Mouse (Mus musculus) myocyte (in vitro differentiated cells): Measurements from ENCODE around the gene Asap2.

Experiments
- CEBPB ChIP-seq: IDR thresholded peaks from 2 replicates; pipeline ENCODE4 v1.6.1; 2011; ENCODE audit warnings: mild to moderate bottlenecking, moderate library complexity; ENCODE audit not compliant: poor library complexity, insufficient read depth, severe bottlenecking
- E2F4 ChIP-seq: IDR thresholded peaks from one replicate; pipeline ENCODE4 v1.6.1; 2011; ENCODE audit warnings: mild to moderate bottlenecking, control low read depth, moderate library complexity; ENCODE audit not compliant: insufficient read depth
- POLR2A ChIP-seq: IDR thresholded peaks from one replicate; pipeline ENCODE4 v1.6.1; 2011; ENCODE audit warnings: low read depth, mild to moderate bottlenecking, control low read depth, moderate library complexity; ENCODE audit not compliant: insufficient read length
- TCF12 ChIP-seq: IDR thresholded peaks from one replicate; pipeline ENCODE4 v1.6.1; 2011; ENCODE audit warnings: mild to moderate bottlenecking, control low read depth; ENCODE audit not compliant: poor library complexity, insufficient read depth, severe bottlenecking
- USF1 ChIP-seq: IDR thresholded peaks from one replicate; pipeline ENCODE4 v1.6.1; 2011; ENCODE audit warnings: low read depth, mild to moderate bottlenecking, control low read depth, moderate library complexity

DNA sequence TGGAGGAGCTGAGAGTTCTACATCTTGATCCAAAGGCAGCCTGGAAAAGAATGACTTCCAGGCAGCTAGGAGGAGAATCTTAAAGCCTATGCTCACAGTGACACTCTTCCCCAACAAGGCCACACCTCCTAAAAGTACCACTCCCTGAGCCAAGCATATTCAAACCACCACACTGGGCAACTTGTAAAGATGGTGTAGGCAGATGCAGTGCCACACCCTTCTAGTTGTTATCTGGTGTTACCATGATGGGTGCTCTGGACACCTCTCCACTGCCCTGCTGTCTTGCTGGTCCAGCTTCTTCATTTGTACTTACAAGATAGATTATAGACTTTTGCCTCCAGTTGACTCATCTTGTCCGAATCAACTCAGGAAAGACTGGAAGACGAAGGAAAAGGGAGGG, 201.3 kb downstream of the Asap2 start:
- TF ChIP-seq USF1 (no peak), POLR2A (no peak), E2F4 (no peak), TCF12 (no peak), CEBPB (no peak)
